Mouse (Mus musculus) frontal cortex, postnatal 25 days (tissue): ENCODE results near the gene Pgls.

Experiments
- DNase-seq, 2 experiments: peaks; one replicate each; pipeline ENCODE4 v3.0.0; 2022; ENCODE audit warnings: low spot score in 2 of 2

Gene Pgls

DNA sequence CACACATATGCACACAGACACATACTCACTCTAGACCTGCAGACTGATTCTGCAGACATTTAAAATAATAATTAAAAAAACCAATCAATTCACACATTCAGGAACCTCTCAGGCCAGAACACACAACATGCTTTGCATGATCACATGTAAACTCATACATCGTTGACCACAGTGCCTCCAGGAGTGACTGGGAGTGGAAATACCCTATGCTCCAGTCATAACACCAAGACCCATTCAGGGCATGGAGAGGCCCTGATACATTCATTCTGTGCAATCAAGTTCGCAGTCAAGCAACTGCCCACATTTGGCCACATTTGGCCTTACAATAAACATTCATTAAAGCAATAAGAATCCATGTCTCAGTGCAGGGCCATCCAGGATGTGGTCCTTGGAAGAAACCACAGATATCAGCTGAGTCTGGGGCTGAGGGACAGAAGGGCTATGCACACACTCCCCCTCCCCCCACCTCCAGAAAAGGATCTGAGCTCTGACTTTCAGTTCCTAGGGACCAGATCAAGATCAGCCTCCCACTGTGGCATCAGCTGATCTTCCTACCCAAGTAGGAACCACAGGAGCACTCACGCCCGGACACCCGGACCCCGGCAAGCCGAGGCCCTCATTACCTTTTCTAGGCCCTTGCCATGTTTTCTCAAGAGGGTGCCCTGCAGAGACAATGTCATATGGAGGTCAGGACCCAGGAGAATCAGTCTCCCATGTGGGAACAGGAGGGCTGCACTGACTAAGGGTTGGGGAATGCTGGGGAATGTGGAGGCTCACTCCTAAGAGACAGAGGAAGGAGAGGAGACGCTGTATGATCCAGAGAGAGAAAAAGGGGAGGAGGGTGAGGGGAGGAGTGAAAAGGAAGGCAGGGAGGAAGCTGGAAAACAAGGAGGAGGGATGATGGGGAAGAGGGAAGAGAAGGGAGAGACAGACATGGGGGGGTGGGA lies 45.4 kb downstream of the Pgls start:
- no peak for DNase-seq

DNA sequence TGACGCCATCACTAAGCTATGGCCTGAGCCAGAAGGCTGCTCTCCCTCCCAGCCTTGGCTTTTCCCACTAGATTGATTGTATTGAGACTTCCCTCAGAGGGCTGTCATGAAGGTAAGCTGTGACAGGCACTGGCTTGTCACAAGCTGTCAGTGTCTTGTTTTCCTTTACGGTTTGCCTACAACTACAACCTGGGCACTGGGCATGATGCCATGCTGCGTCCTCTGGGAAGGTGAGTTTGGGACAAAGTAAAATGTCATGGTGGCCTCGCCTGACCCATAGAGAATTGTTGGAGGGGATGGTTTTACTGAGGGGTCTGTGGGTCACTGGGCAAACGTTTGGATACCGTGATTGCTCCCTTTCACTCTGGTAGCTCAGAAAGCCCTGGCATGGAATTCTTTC lies 46.3 kb downstream of the Pgls start:
- no peak for DNase-seq

GRCm38 (mm10) chr8:71639318-71639717 lies 47.3 kb downstream of the Pgls start:
- DNase-seq = no peak

DNA sequence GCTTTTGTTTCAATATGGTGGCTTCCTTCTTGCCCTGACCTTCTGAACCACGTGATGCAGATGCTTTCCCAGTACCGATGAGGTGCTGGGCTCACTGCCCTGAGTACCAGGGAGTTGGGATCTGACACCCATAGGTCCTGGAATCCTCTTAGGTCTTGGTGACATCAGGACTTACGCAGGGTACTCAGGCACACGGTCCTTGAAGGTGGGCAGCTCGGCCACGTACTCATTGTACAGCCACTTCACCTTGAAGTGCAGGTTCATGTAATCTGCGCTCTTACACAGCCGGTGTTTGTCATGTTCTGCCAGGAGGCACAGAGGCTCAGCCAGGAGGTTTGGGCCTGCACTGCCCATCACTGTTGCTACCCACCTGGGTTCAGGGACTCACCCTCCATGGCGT lies 53.5 kb downstream of the Pgls start:
- no peak for DNase-seq
